ENCODE assay signal across 8 mouse cellular contexts in genomic region chr4:137795611-137796557, GRCm38 (mm10). TPM values are rescaled to one million over a fixed set of nuclear protein-coding genes. Genes with fewer than 3 reads are reported as not detected.
DNase-seq lines count a peak whose midpoint lies in the region; ATAC-seq and TF ChIP-seq lines count a peak whose summit lies in the region.

Alpl (minus strand) TSS chr4:137796384.

- 0 out of 2 replicates have a peak within 1 kb of the TSS, but pooled peaks have one; percentile 1 for H3K4me3 ChIP-seq in cortical plate, adult 2 months (ENCODE audit: insufficient read depth, low read length)
- H3K4me3 ChIP-seq in intestine, embryonic 16.5 days (ENCODE audit: low read length): peak within 1 kb of the TSS; percentile 53
- H3K4me3 ChIP-seq in limb, embryonic 15.5 days: peak within 1 kb of the TSS; percentile 43
- H3K4me3 ChIP-seq in stomach, embryonic 16.5 days (replicated peaks; ENCODE audit: low read length): peak within 1 kb of the TSS; percentile 50

- peak within 1 kb of the TSS; percentile 46 for H3K9ac ChIP-seq in intestine, embryonic 16.5 days (ENCODE audit: low read depth, low read length)
- peak within 1 kb of the TSS; percentile 5; the same call in 1 of the 2 replicates for H3K9ac ChIP-seq in limb, embryonic 15.5 days
- peak within 1 kb of the TSS; percentile 59 for H3K9ac ChIP-seq in stomach, embryonic 16.5 days (ENCODE audit: low read length)

- peak within 1 kb of the TSS; percentile 95 for H3K4me2 ChIP-seq in intestine, embryonic 16.5 days (ENCODE audit: low read depth, low read length)
- peak within 1 kb of the TSS; percentile 86 for H3K4me2 ChIP-seq in limb, embryonic 15.5 days
- peak within 1 kb of the TSS; percentile 92 for H3K4me2 ChIP-seq in stomach, embryonic 16.5 days (ENCODE audit: low read depth, low read length)

- H3K36me3 ChIP-seq in intestine, embryonic 16.5 days (ENCODE audit: control insufficient read depth, insufficient read depth, low read length): no peaks in the 10 kb centered on the region
- H3K36me3 ChIP-seq in limb, embryonic 15.5 days: no peaks in the 10 kb centered on the region
- no peaks in the 10 kb centered on the region for H3K36me3 ChIP-seq in stomach, embryonic 16.5 days (ENCODE audit: control insufficient read depth, insufficient read depth, low read length)

- TF ChIP-seq CTCF in cortical plate, adult 2 months (IDR thresholded peaks at IDR 0.05; ENCODE audit: extremely low read depth, insufficient read depth, low read length): peak; percentile 36

- no peaks in the 10 kb centered on the region for H3K4me1 ChIP-seq in cortical plate, adult 2 months (ENCODE audit: control insufficient read depth, insufficient read depth, low read length)
- peaks cover 6% of the 10 kb centered on the region for H3K4me1 ChIP-seq in intestine, embryonic 16.5 days (ENCODE audit: control insufficient read depth, insufficient read depth, low read length)
- peaks cover 20% of the 10 kb centered on the region for H3K4me1 ChIP-seq in limb, embryonic 15.5 days
- H3K4me1 ChIP-seq in stomach, embryonic 16.5 days (ENCODE audit: control insufficient read depth, insufficient read depth, low read length): peaks cover 13% of the 10 kb centered on the region

- peaks cover 15% of the 10 kb centered on the region for H3K27me3 ChIP-seq in intestine, embryonic 16.5 days (replicated peaks; ENCODE audit: control insufficient read depth, insufficient read depth, low read length)
- H3K27me3 ChIP-seq in limb, embryonic 15.5 days: peaks cover 24% of the 10 kb centered on the region
- no peaks in the 10 kb centered on the region; the same call in none of the 2 replicates for H3K27me3 ChIP-seq in stomach, embryonic 16.5 days (ENCODE audit: control insufficient read depth, insufficient read depth, low read length)

- peak; percentile 87 for ATAC-seq in intestine, embryonic 16.5 days
- ATAC-seq in limb, embryonic 15.5 days (ENCODE audit: insufficient number of reproducible peaks, low FRiP score, low TSS enrichment, low read depth): peak; percentile 62; the same call in 1 of the 2 replicates
- ATAC-seq in stomach, embryonic 16.5 days (ENCODE audit: insufficient read depth, low FRiP score): peak; percentile 68

- 2% methylated on average over 76 of the region's 78 CpGs for WGBS in intestine, embryonic 16.5 days
- 1% methylated on average over 69 of the region's 78 CpGs for WGBS in limb, embryonic 15.5 days
- 1% methylated on average over 68 of the region's 78 CpGs for WGBS in stomach, embryonic 16.5 days

- DNase-seq in layer of hippocampus, adult 11-12 months (ENCODE audit: low spot score): peak; percentile 63
- DNase-seq in layer of hippocampus, adult 9-10 months (ENCODE audit: low spot score): no peak
- no peak for DNase-seq in gonadal fat pad, adult 2 months (ENCODE audit: low read depth)
- peak; percentile 43 for DNase-seq in naive thymus-derived CD4-positive, alpha-beta T cell, adult 2 months (ENCODE audit: low read depth)

- no peak for TF ChIP-seq POLR2A in cortical plate, adult 2 months (IDR thresholded peaks at IDR 0.05; ENCODE audit: extremely low read depth, insufficient read depth, low read length)

- H3K9me3 ChIP-seq in intestine, embryonic 16.5 days (ENCODE audit: control insufficient read depth, low read length): no peaks in the 10 kb centered on the region
- H3K9me3 ChIP-seq in limb, embryonic 15.5 days: no peaks in the 10 kb centered on the region
- H3K9me3 ChIP-seq in stomach, embryonic 16.5 days (replicated peaks; ENCODE audit: control insufficient read depth, low read length): no peaks in the 10 kb centered on the region

- H3K27ac ChIP-seq in cortical plate, adult 2 months (ENCODE audit: insufficient read depth, low read length): no peak within 1 kb of the TSS
- H3K27ac ChIP-seq in intestine, embryonic 16.5 days (ENCODE audit: low read length): no peak within 1 kb of the TSS
- H3K27ac ChIP-seq in limb, embryonic 15.5 days: no peak within 1 kb of the TSS
- no peak within 1 kb of the TSS for H3K27ac ChIP-seq in stomach, embryonic 16.5 days (ENCODE audit: low read length)

RNA-seq across cellular contexts. Expression of gene Alpl, which starts in this region (rescaled TPM):
- polyA plus RNA-seq in cortical plate, adult 2 months (2012; rRNA removed): 12.9 and 13.9 TPM in 2 replicates
- polyA plus RNA-seq in gonadal fat pad, adult 2 months (2012; rRNA removed): 70.2 and 153 TPM in 2 replicates
- 4.3 and 4.7 TPM in 2 replicates for polyA plus RNA-seq in intestine, embryonic 16.5 days (2015; fragmentation: Nextera tagmentation; extraction: Ambion mirVana)
- polyA plus RNA-seq in limb, embryonic 15.5 days (2015; fragmentation: Nextera tagmentation; extraction: Ambion mirVana): 43.5 and 68.6 TPM in 2 replicates
- 9.8 and 10.5 TPM in 2 replicates for polyA plus RNA-seq in stomach, embryonic 16.5 days (2015; fragmentation: Nextera tagmentation; extraction: Ambion mirVana)

Comparison
In these comparisons a context has a peak if more than half of its experiments do, and no peak if none do; other contexts are left out.
1. DNase-seq: peak in layer of hippocampus, adult 11-12 months (single experiment) and naive thymus-derived CD4-positive, alpha-beta T cell, adult 2 months (single experiment); none in layer of hippocampus, adult 9-10 months (single experiment) and gonadal fat pad, adult 2 months (single experiment).
2. H3K4me3 ChIP-seq: peak in every context shown above with its lines; median percentile 53 in intestine, embryonic 16.5 days; 50 in stomach, embryonic 16.5 days; 43 in limb, embryonic 15.5 days; 1 in cortical plate, adult 2 months.
3. H3K9ac ChIP-seq: peak in every context shown above with its lines; median percentile 59 in stomach, embryonic 16.5 days; 46 in intestine, embryonic 16.5 days; 5 in limb, embryonic 15.5 days.
4. Peak in every context shown above with its lines, with median percentiles within 50 percentile points of each other: ATAC-seq and H3K4me2 ChIP-seq.